Comparison of ENCODE assay signal across 25 mouse cellular contexts in the genomic region with DNA sequence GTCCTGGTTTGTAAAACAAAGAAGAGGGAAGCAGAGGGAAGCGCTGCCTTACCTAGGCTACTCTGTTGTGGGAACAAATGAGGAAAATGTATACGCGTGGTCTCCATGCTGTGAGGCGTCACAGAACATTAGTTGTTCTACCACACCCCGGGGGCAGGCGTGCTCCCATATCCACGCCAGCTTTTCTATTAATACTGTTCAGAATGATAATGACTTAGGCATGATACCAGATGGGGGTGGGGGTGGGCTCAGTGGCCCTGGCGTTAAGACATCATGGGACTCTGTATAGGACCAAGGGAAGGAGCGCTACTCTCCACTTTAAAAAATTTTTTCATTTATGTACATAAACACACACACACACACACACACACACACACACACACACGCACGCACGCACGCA. TPM values are rescaled to one million over a fixed set of nuclear protein-coding genes. Genes with fewer than 3 reads are reported as not detected.
"Had no signal": no experiment of that assay in that cellular context is flagged by ENCODE, and none has a peak within 500 bp of the region (broad histone marks: within the 10 kb centered on the region; RNA-seq: fewer than 3 reads in every experiment).

No protein-coding gene starts in this region.

- DNase-seq: gastrocnemius, adult 2 months; gastrocnemius, postnatal 10 days; gastrocnemius, postnatal 25 days; heart, adult 18-20 months; heart, postnatal 10 days; heart, postnatal 4 days; kidney, adult 18-20 months; kidney, adult 8-10 months; kidney, postnatal 10 days; kidney, postnatal 25 days; kidney, postnatal 4 days; layer of hippocampus, postnatal 36 days; left cerebral cortex, postnatal 4 days had no signal

- H3K36me3 ChIP-seq: heart, embryonic 10.5 days; heart, embryonic 12.5 days; hindbrain, embryonic 15.5 days; limb, embryonic 13.5 days; limb, embryonic 15.5 days; liver, embryonic 12.5 days had no signal

- H3K4me3 ChIP-seq: gastrocnemius, adult 2 months; heart, embryonic 10.5 days; heart, embryonic 12.5 days; hindbrain, embryonic 15.5 days; layer of hippocampus, adult 2 months; limb, embryonic 13.5 days; limb, embryonic 15.5 days; liver, embryonic 12.5 days had no signal

- H3K27ac ChIP-seq: gastrocnemius, adult 2 months; heart, embryonic 10.5 days; hindbrain, embryonic 15.5 days; layer of hippocampus, adult 2 months; limb, embryonic 13.5 days; limb, embryonic 15.5 days; liver, embryonic 12.5 days; liver, embryonic 14.5 days had no signal

- ATAC-seq: intestine, postnatal 0 days; liver, embryonic 12.5 days had no signal

- H3K9me3 ChIP-seq: heart, embryonic 10.5 days; heart, embryonic 12.5 days; hindbrain, embryonic 15.5 days; limb, embryonic 13.5 days; limb, embryonic 15.5 days; liver, embryonic 12.5 days had no signal

- H3K27me3 ChIP-seq: hindbrain, embryonic 15.5 days had no signal

- H3K9ac ChIP-seq: heart, embryonic 12.5 days; hindbrain, embryonic 15.5 days; limb, embryonic 13.5 days; limb, embryonic 15.5 days; liver, embryonic 12.5 days; liver, embryonic 14.5 days had no signal

- H3K4me2 ChIP-seq: heart, embryonic 12.5 days; hindbrain, embryonic 15.5 days; limb, embryonic 13.5 days; limb, embryonic 15.5 days; liver, embryonic 12.5 days had no signal

- H3K4me1 ChIP-seq: heart, embryonic 12.5 days; liver, embryonic 12.5 days had no signal

RNA-seq across cellular contexts. Expression of gene Trim29, which starts 40.4 kb away (rescaled TPM):
- total RNA-seq: gastrocnemius, adult 2 months; gastrocnemius, postnatal 25 days; granulocyte monocyte progenitor cell, adult 5-6 weeks; heart, adult 8-10 months; left cerebral cortex, postnatal 4 days; liver, adult 2 months had no signal
- polyA plus RNA-seq: hindbrain, embryonic 15.5 days; liver, adult 2 months; liver, embryonic 12.5 days had no signal
